Mouse (Mus musculus) spleen, adult 18-20 months (tissue): ENCODE measurements around the gene Lasp1.
"Not testable (repeated sequence)": the region's sequence is repeated elsewhere in the genome, so short reads cannot be mapped to it uniquely, and the experiment has no call there.

ENCODE experiments used
- DNase-seq, 2 experiments: peaks; one replicate each; pipeline ENCODE4 v3.0.0; 2022; ENCODE audit warnings: mixed read lengths in 2 of 2

The Lasp1 gene

GRCm38 (mm10) chr11:97830501-97830900 lies 31.7 kb downstream of the Lasp1 start:
- no peak for DNase-seq

- DNase-seq: no peak
Measured at GRCm38 (mm10) chr11:97832001-97832400, 33.2 kb downstream of the Lasp1 start.

GRCm38 (mm10) chr11:97833352-97833751 lies 34.6 kb downstream of the Lasp1 start:
- DNase-seq: no peak

- DNase-seq: no peak
Measured at GRCm38 (mm10) chr11:97836541-97836940, 37.7 kb downstream of the Lasp1 start.

GRCm38 (mm10) chr11:97837051-97837450 lies 38.3 kb downstream of the Lasp1 start:
- DNase-seq: not testable (repeated sequence)

GRCm38 (mm10) chr11:97837641-97838149 lies 38.9 kb downstream of the Lasp1 start:
- no peak for DNase-seq

GRCm38 (mm10) chr11:97838779-97839440 lies 40.1 kb downstream of the Lasp1 start:
- DNase-seq: no peak

GRCm38 (mm10) chr11:97839441-97840134 lies 40.8 kb downstream of the Lasp1 start:
- no peak for DNase-seq

- no peak for DNase-seq
Measured at GRCm38 (mm10) chr11:97840135-97840490, 41.3 kb downstream of the Lasp1 start.

- DNase-seq: no peak
Measured at GRCm38 (mm10) chr11:97840539-97840954, 41.7 kb downstream of the Lasp1 start, which contains the start of gene B230217C12Rik. Gene B230217C12Rik (plus strand): TSS chr11:97840780.

GRCm38 (mm10) chr11:97840991-97841661 lies 42.3 kb downstream of the Lasp1 start:
- peak in 1 of 2 experiments; percentile 37 for DNase-seq

GRCm38 (mm10) chr11:97842001-97842400 lies 43.2 kb downstream of the Lasp1 start:
- DNase-seq: no peak

GRCm38 (mm10) chr11:97850367-97850766 lies 51.6 kb downstream of the Lasp1 start:
- no peak for DNase-seq

GRCm38 (mm10) chr11:97851601-97852000 lies 52.8 kb downstream of the Lasp1 start:
- DNase-seq: no peak

GRCm38 (mm10) chr11:97855473-97855872 lies 56.7 kb downstream of the Lasp1 start:
- DNase-seq: no peak

- DNase-seq: no peak
Measured at GRCm38 (mm10) chr11:97862148-97862547, 63.3 kb downstream of the Lasp1 start.

- DNase-seq: no peak
Measured at GRCm38 (mm10) chr11:97865421-97865820, 66.6 kb downstream of the Lasp1 start.

GRCm38 (mm10) chr11:97866091-97866888 lies 67.5 kb downstream of the Lasp1 start:
- no peak for DNase-seq

- no peak for DNase-seq
Measured at GRCm38 (mm10) chr11:97867591-97867990, 68.8 kb downstream of the Lasp1 start.

- DNase-seq: not testable (repeated sequence)
Measured at GRCm38 (mm10) chr11:97872378-97872777, 73.6 kb downstream of the Lasp1 start.

GRCm38 (mm10) chr11:97874396-97874795 lies 75.6 kb downstream of the Lasp1 start:
- DNase-seq: no peak

- DNase-seq: no peak
Measured at GRCm38 (mm10) chr11:97877341-97877740, 78.5 kb downstream of the Lasp1 start.

- DNase-seq: no peak
Measured at GRCm38 (mm10) chr11:97880362-97880761, 81.6 kb downstream of the Lasp1 start.
